Mouse (Mus musculus) spleen, adult 2 months (tissue): ENCODE measurements at regions not wholly inside any gene's neighbourhood (a gene's known extent, or its start where the extent isn't known, plus 50 kb on each side); places are given as distances from the start of the nearest gene placed in this dataset.
"Not testable (repeated sequence)": the region's sequence is repeated elsewhere in the genome, so short reads cannot be mapped to it uniquely, and the experiment has no call there.

Experiments
- CTCF ChIP-seq: fragments of 200-500 bp; IDR thresholded peaks from 2 replicates; pipeline ENCODE4 v1.5.1; 2011; ENCODE audit warnings: mild to moderate bottlenecking, inconsistent platforms; ENCODE audit not compliant: insufficient read depth, insufficient read length, insufficient replicate concordance; ENCODE audit errors: extremely low read depth
- POLR2A ChIP-seq: fragments of 200-500 bp; IDR thresholded peaks from 2 replicates; pipeline ENCODE4 v1.6.1; 2011; ENCODE audit warnings: low read depth, low read length, inconsistent platforms

- TF ChIP-seq CTCF, POLR2A: not testable (repeated sequence)
These were observed 211.5 kb downstream of the Gm15319 start for GRCm38 (mm10) chr8:20151317-20152047.
